Mouse (Mus musculus) erythroid progenitor cell, adult 5-6 weeks (primary cell): Measurements from ENCODE around the gene Ovca2. TPM values are rescaled to one million over a fixed set of nuclear protein-coding genes. Genes with fewer than 3 reads are reported as not detected.

Experiments used
- ATAC-seq: replicated peaks from 2 replicates; pipeline ENCODE4 v1.8.0; 2016; ENCODE audit warnings: moderate number of reproducible peaks, mild to moderate bottlenecking, moderate TSS enrichment, inconsistent platforms; ENCODE audit not compliant: poor library complexity, low FRiP score, severe bottlenecking
- total RNA-seq, 2 experiments: library from RNA; stranded (forward) in 1 of 2; stranded (reverse) in 1 of 2; fragments of 150-400 nt in 1 of 2; fragments of 186-747, 209-891 nt in 1 of 2; gene quantifications; 2 replicates each; pipeline versions ENCODE4 v1.2.3 to v1.2.4; 2015 to 2017; ENCODE audit warnings: low replicate concordance in 2 of 2

Gene Ovca2
- total RNA-seq (2015; ENCODE audit: low replicate concordance) (4.2 and 15.1 TPM in 2 replicates), total RNA-seq (2017; ENCODE audit: low replicate concordance) (1.9 and 4.2 TPM in 2 replicates)

- ATAC-seq = peak; percentile 98
Measured at GRCm38 (mm10) chr11:75178672-75179208, at the start of gene Ovca2. Ovca2 (minus strand) TSS chr11:75178835.

- ATAC-seq = no peak
Measured at GRCm38 (mm10) chr11:75227632-75228031, 49.0 kb upstream of the Ovca2 start.

DNA sequence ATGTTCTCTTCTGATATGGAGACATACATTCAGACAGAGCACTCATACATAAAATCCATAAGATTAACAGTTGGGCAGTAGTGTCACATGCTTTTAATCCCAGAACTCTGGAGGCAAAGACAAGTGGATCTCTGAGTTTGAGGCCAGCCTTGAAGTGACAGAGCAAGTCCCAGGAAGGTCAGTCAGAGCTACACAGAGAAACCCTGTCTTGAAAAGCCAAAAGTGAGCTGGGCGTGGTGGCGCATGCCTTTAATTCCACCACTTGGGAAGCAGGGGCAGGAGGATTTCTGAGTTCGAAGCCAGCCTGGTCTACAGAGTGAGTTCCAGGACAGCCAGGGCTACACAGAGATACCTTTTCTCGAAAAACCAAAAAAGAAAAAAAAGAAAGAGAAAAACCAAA is 46.2 kb upstream of the Ovca2 start:
- no peak for ATAC-seq

DNA sequence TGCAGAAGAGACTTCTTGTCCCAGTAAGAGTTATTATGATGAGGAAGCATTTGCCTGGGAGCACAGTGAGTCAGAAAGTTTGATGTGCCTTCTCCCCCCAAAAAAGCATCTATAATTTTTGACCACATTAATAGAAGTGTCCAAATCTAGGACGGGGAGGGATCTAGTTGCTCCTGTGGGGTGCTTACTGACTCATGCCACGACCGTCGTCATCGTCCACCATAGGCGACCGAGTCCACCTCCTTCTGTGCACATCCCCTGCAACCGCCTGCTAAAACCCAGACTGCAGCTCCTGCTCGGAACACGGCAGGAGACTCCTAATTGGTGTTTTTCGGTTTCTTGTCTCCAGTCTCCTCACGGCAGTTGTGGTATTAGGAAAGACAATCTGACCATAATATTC is 45.4 kb upstream of the Ovca2 start:
- ATAC-seq = no peak

GRCm38 (mm10) chr11:75220517-75221145 is 42.0 kb upstream of the Ovca2 start:
- ATAC-seq = no peak

GRCm38 (mm10) chr11:75220115-75220514 is 41.5 kb upstream of the Ovca2 start:
- no peak for ATAC-seq

GRCm38 (mm10) chr11:75214081-75214950 is 35.7 kb upstream of the Ovca2 start:
- ATAC-seq = no peak

GRCm38 (mm10) chr11:75213372-75214080 is 34.9 kb upstream of the Ovca2 start:
- ATAC-seq = no peak

- ATAC-seq = no peak
Measured at GRCm38 (mm10) chr11:75212876-75213275, 34.2 kb upstream of the Ovca2 start.

DNA sequence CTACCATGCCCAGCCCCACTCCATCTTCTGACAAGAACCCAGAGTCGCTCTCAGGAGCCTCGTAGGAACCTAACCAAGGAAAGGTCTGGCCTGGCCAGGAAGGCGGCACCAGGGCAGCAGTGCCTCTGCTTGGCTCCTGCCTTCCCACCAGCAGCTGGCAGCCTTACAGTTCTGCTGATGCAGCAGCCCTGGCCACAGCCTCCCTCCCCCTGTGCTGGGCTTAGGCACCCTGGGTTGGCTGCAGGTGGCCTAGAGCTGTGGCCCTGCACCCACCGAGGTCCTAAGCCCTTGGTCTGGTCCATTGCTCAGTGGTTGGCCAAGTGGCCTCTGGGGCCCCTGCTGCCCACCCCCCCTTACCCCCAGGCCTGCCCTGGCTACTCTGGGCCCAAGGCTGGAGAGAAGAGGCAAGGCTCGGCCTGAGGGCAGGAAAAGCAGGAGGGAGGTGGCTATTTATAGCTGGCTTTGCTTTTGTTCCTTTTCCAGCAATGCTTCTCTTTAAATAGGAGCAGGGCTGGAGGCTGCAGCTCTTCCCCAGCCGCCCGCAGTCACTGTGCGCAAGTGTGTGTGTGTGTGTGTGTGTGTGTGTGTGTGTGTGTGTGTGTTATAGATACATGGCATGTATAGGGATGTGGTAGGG is 33.5 kb upstream of the Ovca2 start:
- ATAC-seq = no peak

GRCm38 (mm10) chr11:75210755-75211154 is 32.1 kb upstream of the Ovca2 start:
- no peak for ATAC-seq

DNA sequence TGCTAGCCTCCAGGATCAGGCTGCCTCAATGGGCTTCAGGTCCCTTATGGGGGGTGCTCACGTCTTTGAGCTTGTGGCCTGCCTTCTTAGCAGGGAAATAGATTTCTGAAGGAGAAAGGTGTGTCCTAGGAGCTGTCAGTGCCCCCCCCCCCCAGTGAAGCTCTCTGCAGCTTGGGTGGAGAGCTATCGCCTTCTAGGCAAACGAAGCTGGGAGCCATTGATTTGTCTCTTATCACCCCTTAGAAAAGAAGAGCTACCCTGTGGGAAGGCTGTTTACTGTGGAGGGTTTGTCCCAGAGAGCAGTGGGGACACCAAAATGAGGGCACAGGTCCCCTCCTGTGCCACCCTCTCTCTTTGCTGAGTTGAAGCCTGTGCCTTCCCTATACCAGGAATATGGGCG is 31.5 kb upstream of the Ovca2 start:
- no peak for ATAC-seq

GRCm38 (mm10) chr11:75209363-75209762 is 30.7 kb upstream of the Ovca2 start:
- ATAC-seq = no peak

DNA sequence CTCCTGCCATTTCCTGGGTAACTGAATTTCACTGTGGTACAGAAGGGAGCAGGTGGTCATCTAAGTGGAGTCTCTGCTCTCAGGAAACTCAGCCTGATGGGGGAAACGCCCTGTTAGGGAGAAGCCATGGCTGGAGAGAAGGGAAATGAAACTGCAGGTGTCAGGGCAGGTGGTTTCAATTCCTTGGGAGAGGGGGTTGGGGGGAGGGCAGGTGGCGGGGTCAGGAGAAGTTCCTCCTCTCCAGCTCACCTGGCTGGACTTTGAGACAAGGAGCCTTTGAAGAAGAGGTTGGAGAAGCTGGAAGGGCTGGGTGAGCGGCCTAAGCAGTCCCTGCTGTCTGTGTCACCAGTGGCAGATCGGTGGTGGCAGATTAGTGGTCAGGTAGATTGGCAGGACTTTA is 27.7 kb upstream of the Ovca2 start:
- ATAC-seq = no peak

DNA sequence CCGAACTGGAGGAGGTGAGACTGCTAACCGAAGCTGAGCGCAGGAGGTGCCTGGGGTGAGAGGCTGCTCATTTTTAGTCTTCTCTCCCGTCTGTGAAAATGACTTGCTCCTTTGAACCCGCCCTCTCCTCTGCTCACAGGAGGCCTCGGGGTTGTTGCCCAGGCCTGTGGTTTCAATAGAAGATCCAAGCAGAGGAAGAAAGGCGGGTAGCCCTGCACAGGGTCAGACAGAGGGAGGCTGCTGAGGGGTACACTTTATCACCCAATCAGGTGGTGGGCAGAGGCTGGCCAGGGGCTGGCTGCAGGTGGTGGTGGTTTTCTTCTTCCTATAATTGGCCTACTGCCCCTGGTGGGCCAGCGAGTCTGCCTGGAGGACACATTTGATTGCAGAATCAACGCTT is 25.8 kb upstream of the Ovca2 start:
- ATAC-seq = no peak

- no peak for ATAC-seq
Measured at GRCm38 (mm10) chr11:75203926-75204325, 25.3 kb upstream of the Ovca2 start.

- ATAC-seq = no peak
Measured at GRCm38 (mm10) chr11:75201721-75202120, 23.1 kb upstream of the Ovca2 start.

DNA sequence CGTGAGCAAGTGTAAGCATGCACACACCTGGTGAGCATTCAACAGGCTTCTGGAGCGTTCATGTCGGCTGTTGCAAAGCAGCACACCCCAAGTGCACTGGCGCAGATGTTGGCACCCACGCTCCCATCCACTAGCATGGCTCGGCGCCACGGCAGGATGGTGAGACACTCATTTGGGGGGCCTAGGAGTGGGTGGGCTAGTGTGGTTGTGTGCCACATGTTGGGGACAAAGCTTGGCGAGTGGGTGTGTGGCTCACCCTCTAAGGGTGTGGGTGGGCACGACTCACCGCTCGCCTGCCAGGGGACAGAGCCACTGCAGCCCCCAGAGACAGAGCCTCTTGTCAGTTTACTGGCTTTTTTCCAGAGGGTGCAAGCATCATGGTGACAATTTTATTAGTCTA is 22.3 kb upstream of the Ovca2 start:
- no peak for ATAC-seq

DNA sequence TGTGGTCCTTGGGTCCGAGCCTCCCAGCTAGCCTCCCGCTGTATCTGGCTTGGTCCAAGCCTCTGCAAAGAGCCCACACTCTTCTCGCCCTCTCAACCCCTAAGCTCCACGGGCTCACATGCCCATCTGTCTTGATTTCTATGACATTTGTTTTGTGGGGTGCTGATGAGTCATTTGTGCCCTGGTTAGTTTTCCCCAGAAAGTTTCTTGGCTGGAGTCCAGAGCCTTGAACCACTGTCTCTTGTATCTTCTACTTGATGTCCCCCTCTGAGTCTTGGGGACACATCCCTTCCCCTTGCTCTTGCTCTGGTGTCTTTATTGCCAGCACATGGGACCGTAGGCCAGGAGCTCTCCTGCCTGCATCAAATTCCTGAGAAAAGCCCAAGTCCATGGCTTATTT is 21.3 kb upstream of the Ovca2 start:
- ATAC-seq = no peak

DNA sequence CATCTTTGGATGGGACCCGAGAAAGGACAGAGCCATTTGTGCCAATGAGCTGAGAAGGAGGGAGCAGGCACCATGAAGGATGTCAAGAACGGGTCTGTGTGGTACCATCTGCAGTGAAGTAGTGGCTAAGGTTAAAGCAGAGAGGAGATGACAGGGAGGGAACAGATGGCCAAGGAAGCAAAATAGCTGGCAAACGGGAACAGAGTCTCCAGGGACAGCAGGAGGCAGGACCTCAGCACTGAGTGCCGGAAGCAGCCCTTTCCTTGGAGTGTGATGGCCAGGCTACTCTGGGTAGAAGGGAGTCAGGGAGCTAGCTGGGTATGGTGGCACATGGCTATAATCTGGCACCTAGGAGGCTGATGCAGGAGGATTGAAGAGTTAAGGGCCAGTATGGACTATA is 20.2 kb upstream of the Ovca2 start:
- no peak for ATAC-seq
